In genomic region chr6:6666762-6667161, GRCm38 (mm10) we compare ENCODE assay signal across 34 mouse cellular contexts.
"Had no signal": no experiment of that assay in that cellular context is flagged by ENCODE, and none has a peak within 500 bp of the region (broad histone marks: within the 10 kb centered on the region; RNA-seq: fewer than 3 reads in every experiment).

No protein-coding gene starts in this region.

- ATAC-seq: hindbrain, embryonic 16.5 days; hindbrain, postnatal 0 days; inflammation-experienced regulatory T-cells, adult 6 months; intestine, embryonic 15.5 days; intestine, embryonic 16.5 days; intestine, postnatal 0 days had no signal

- H3K36me3 ChIP-seq: heart, embryonic 12.5 days; heart, embryonic 13.5 days; heart, embryonic 15.5 days; hindbrain, embryonic 10.5 days; hindbrain, embryonic 12.5 days; hindbrain, embryonic 13.5 days; hindbrain, embryonic 15.5 days; intestine, embryonic 15.5 days; kidney, embryonic 15.5 days had no signal

- H3K27ac ChIP-seq: heart, embryonic 13.5 days; heart, embryonic 15.5 days; hindbrain, embryonic 10.5 days; hindbrain, embryonic 12.5 days; hindbrain, embryonic 14.5 days; hindbrain, embryonic 15.5 days; hindbrain, postnatal 0 days; intestine, embryonic 15.5 days; kidney, embryonic 15.5 days; kidney, postnatal 0 days; layer of hippocampus, adult 2 months; left cerebral cortex, adult 2 months had no signal

- H3K9me3 ChIP-seq: heart, embryonic 12.5 days; heart, embryonic 13.5 days; heart, embryonic 15.5 days; hindbrain, embryonic 10.5 days; hindbrain, embryonic 12.5 days; hindbrain, embryonic 13.5 days; hindbrain, embryonic 15.5 days; intestine, embryonic 15.5 days; kidney, embryonic 15.5 days had no signal

- H3K27me3 ChIP-seq: heart, embryonic 12.5 days; heart, embryonic 13.5 days; heart, embryonic 15.5 days; hindbrain, embryonic 12.5 days; hindbrain, embryonic 13.5 days; hindbrain, embryonic 15.5 days; intestine, embryonic 15.5 days; kidney, embryonic 15.5 days had no signal

- DNase-seq: heart, postnatal 10 days; heart, postnatal 14 days; heart, postnatal 36 days; heart, postnatal 4 days; kidney, adult 11 months; kidney, adult 18-20 months; kidney, adult 2 months; kidney, adult 8-10 months; kidney, adult 9 months; kidney, postnatal 10 days; kidney, postnatal 14 days; kidney, postnatal 25 days; kidney, postnatal 36 days; kidney, postnatal 4 days; layer of hippocampus, adult 9-11 months; layer of hippocampus, postnatal 36 days had no signal

- H3K4me3 ChIP-seq: heart, embryonic 12.5 days; heart, embryonic 13.5 days; heart, embryonic 15.5 days; hindbrain, embryonic 10.5 days; hindbrain, embryonic 12.5 days; hindbrain, embryonic 13.5 days; hindbrain, embryonic 15.5 days; intestine, embryonic 15.5 days; kidney, embryonic 15.5 days; layer of hippocampus, adult 2 months; left cerebral cortex, adult 2 months had no signal

- H3K4me1 ChIP-seq: heart, embryonic 12.5 days; heart, embryonic 13.5 days; heart, embryonic 15.5 days; hindbrain, embryonic 10.5 days; hindbrain, embryonic 12.5 days; hindbrain, embryonic 13.5 days; hindbrain, embryonic 15.5 days; intestine, embryonic 15.5 days; kidney, embryonic 15.5 days had no signal
